Mouse (Mus musculus) E14TG2a.4 (cell line): ENCODE data around the gene Npc1l1.

Source experiments
- CTCF ChIP-seq: conservative IDR thresholded peaks from 2 replicates; pipeline ENCODE4 v1.5.1; 2014; ENCODE audit warnings: low read length
- POU5F1 ChIP-seq: IDR thresholded peaks from 2 replicates; pipeline ENCODE4 v1.6.1; 2014; ENCODE audit warnings: low read length, borderline replicate concordance

GRCm38 (mm10) chr11:6184202-6184935 is 45.6 kb downstream of the Npc1l1 start:
- TF ChIP-seq CTCF: no peak
- TF ChIP-seq POU5F1: no peak
